Mouse (Mus musculus) brain, embryonic 14.5 days (tissue): ENCODE data around the gene Flt3. TPM values are rescaled to one million over a fixed set of nuclear protein-coding genes. Genes with fewer than 3 reads are reported as not detected.

Source experiments
- DNase-seq: peaks from one replicate; pipeline ENCODE4 v3.0.0-alpha.2; 2011; ENCODE audit warnings: low read depth
- CTCF ChIP-seq: fragments of 200-500 bp; IDR thresholded peaks from 2 replicates; pipeline ENCODE4 v1.5.1; 2012; ENCODE audit warnings: inconsistent platforms, mild to moderate bottlenecking, moderate library complexity, borderline replicate concordance; ENCODE audit not compliant: insufficient read depth, insufficient read length; ENCODE audit errors: extremely low read depth
- POLR2A ChIP-seq: fragments of 200-500 bp; IDR thresholded peaks from 2 replicates; pipeline ENCODE4 v1.6.1; 2012; ENCODE audit warnings: mild to moderate bottlenecking, inconsistent platforms, borderline replicate concordance; ENCODE audit not compliant: poor library complexity, insufficient read depth, insufficient read length, severe bottlenecking; ENCODE audit errors: extremely low read depth
- polyA plus RNA-seq: library from polyadenylated mRNA; depleted of rRNA; stranded (reverse); fragments of >200 nt; gene quantifications from 2 replicates; pipeline ENCODE4 v1.2.3, GENCODE M21; 2012

Gene Flt3
- polyA plus RNA-seq, 1 experiment = 0.56 TPM

DNA sequence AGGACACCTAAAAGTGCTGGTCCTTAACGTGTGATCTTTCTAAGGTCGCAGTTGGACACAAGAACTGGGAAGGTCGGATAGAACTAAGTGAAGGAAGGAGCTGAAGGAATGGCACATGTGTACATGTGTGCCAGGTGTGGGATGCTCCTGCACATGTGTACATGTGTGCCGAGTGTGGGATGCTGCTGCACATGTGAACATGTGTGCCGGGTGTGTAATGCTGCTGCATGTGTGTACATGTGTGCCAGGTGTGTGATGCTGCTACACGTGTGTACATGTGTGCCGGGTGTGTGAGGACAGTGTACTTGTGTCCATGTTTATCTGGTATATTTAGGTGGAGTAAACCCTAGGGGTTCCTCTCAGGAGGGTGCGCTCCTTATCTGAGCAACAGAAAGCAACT, 32.6 kb upstream of the Flt3 start:
- no peak for TF ChIP-seq POLR2A
- no peak for TF ChIP-seq CTCF
- no peak for DNase-seq

DNA sequence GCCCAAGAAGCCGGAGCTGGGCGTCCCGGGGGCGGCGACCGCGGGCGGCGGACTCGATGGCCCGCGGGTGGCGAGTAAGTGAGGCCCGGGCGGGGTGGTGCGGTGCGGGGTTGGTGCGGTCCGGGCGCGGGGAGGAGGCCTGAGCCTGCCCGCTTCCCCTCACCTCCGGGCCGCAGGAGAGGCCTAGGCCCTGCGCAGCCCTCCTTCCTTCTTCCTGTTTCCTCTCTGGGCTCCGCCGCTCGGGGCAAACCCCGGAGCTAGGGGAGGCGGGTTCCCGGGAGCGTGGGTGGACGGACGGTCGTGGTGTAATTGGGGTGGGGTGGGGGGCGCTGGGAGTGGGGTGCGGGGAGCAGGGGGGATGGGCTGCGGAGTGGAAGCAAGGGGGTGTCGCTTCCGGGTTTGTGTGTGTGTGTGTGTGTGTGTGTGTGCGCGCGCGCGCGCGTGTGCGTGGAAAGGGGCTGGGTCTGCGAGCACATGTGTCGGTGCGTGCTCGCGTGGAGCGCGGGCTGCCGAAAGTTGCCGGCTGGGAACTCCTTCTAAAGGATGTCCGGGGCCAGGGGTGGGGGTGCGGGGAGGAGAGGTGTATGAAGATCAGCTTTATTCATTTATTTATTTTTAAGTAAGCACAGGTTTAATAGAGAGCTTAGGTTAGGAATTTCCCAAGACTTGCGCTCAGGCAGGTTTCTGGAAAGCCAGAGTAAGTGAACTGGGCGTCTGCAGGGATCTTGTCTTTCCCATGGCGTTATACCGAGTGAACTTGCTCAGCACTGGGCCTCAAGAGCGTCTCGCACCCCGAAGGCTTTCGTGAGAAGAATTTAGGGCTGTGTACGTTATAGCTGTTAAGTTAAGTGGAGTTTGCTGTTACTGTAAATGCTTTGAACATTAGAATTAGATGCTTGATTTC, 30.9 kb upstream of the Flt3 start:
- TF ChIP-seq CTCF (no peak), POLR2A (peak; percentile 8; the same call in 1 of the 2 replicates)

DNA sequence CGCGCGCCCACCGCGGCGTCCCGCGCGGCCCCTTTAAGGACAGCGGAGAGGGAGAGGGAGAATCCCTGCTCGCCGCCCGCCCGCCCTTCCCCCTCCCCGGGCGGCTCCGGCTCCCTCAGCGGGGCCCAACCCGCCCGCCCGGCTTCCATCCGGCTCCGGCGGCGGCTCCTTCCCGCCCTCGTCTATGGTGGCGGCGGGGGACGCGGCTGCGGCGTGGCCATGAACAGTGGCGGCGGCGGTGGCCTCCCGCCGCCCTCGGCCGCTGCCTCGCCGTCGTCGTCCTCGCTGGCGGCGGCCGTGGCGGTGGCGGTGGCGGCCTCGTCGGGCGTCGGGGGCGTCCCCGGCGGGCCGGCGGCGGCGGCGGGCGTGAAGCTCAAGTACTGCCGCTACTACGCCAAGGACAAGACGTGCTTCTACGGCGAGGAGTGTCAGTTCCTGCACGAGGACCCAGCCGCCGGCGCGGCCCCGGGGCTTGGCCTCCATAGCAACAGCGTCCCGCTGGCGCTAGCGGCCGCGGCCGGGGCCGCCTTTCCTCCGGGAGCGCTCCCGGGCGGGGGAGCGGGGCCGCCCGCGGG, 30.2 kb upstream of the Flt3 start:
- peak; percentile 59 for DNase-seq
- no peak for TF ChIP-seq POLR2A
- no peak for TF ChIP-seq CTCF

More for the DNA sequence above, 30.9 kb upstream of the Flt3 start:
- DNase-seq = peak; percentile 78

DNA sequence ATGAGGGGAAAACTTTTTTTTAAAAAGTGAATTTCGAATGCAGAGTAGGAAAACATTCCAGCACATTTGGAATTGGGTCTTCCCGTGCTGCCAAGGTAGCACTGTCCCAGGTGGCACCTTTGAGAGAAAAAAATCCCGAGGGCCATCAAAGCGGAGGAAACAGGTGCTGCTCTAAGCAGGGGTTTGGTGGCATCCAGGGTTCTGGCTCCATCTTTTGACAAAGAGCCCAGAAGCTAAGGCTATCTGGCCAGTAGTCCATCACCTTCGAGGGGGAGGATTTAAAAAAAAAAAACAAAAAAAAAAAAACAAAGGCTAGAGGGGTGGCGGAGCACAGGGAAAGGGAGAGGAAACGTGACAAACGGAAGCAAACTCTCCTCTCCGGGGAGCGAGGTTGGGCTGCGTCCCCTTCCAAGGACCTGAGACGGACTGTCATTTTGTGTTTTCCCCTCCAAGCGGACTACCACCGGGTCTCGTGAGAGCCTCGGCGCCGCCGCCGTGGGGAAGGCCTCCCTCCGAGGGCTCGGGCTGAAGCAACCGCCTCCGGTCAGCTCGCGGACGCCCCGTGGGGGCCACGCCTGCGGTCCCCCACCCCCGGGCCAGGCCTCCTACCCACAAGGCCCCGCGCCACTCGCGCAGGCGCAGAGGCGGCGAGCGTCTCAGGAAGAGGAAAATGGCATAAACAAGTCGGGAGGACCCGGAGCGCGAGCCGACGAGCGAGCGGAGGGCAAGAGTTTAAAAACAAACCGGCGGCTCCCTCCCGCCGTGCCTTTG, 29.4 kb upstream of the Flt3 start, which contains the start of gene Pan3:
Gene Pan3 (plus strand): TSS at position 627 of the 771 bp plus-strand sequence.
- TF ChIP-seq POLR2A (peak; percentile 89), CTCF (no peak)
- DNase-seq = peak; percentile 97

DNA sequence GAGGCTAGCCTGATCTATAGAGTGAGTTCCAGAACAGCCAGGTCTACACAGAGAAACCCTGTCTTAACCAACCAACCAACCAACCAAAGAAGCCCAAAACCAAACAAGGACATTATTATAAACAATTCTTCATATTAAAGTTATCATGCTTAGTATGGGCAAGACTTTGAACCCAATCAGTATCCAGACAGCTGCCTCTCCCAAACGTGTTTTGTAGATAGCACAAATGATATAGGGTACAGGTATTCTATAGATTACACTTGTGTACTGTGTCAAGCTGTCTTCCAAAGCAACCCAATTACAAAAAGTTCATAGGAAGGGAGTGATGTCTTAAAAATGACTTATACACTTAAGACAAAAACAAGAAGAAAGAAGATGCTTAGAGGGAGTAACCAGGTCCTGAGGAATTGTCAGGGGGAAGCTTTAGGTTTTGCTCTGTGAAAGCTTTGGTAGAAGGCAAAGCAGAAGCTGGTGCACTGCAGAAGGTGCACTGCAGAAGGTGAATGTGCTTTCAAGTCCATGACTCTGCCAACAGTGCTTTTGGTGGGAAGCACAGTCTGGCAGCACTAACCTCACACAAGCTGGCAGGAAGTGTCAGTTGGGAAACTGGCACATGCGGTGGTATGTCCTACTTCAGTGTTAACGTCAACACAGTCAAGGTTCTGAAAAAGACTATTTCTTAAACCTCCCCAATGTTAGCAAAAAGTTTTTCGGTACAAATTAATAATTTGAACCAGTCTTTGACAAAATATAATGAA, 25.9 kb upstream of the Flt3 start:
- DNase-seq = no peak
- no peak for TF ChIP-seq CTCF
- no peak for TF ChIP-seq POLR2A

DNA sequence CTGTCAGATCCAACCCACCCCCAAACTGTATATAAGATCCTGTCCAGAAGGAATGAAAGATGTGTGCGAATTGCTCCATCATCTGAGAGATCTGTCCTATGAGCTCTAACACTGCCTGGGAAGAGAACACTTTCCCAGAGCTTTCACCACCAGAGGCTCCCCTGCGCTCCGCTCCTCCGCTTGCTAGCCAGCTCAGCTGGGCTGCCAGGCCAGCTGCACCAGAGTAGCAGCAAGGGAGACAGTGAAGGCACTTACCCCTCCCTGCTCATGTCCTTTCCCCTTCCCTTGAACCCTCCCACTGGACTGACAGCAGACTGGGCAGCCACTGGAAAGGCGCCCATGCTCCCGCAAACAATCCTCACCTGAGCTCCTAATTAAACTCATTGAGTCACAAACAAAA, 23.3 kb upstream of the Flt3 start:
- TF ChIP-seq CTCF (peak; percentile 17; the same call in 1 of the 2 replicates), POLR2A (no peak)
- no peak for DNase-seq

DNA sequence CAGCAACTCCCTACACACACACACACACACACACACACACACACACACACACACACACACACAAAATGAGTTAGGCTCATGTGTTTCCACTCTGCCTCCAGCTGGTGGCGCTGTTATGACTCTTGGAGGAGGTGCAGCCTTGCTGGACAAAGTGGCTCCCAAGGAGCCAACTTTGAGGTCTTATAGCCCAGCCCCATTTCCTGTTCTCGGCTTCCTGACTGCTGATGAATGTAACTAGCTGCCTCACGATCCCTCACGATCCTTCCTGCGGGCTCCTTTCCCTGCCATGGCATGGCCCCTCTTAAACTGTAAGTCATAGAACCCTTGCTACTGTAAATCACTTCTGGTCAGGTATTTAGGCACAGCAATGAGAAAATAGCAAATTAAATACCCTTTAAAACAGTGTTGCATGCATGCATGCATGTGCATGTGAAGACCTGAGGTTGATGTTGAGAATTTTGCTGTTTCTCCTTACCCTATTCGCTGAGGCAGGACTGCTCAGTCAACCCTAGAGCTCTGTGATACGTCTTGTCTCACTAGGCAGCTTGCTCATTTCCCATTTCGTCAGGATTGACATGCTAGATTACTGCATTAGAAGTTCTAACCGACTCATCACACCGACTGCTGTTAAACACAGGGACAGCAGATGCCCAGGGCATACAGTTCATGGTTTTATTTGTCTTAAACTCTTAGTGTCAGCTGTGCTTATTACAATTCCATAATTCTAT, 18.3 kb upstream of the Flt3 start:
- TF ChIP-seq POLR2A (no peak), CTCF (peak; percentile 35; the same call in 1 of the 2 replicates)
- DNase-seq = no peak

DNA sequence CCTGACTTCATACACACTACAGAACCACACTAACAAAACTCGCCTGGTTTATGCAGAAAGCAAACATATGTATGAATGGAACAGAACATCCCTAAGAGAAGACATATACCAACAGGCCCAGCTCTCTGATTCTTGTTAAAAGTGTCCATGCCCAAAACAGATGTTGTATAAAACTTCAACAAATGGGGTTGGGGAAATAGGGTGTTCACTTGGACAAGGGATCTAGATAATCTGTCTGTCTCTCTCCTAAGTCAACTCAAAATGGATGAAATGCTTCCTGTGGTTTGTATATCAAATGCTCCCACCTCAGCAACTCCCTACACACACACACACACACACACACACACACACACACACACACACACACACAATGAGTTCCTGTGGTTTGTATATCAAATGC, 17.7 kb upstream of the Flt3 start:
- TF ChIP-seq CTCF (no peak), POLR2A (no peak)
- no peak for DNase-seq

DNA sequence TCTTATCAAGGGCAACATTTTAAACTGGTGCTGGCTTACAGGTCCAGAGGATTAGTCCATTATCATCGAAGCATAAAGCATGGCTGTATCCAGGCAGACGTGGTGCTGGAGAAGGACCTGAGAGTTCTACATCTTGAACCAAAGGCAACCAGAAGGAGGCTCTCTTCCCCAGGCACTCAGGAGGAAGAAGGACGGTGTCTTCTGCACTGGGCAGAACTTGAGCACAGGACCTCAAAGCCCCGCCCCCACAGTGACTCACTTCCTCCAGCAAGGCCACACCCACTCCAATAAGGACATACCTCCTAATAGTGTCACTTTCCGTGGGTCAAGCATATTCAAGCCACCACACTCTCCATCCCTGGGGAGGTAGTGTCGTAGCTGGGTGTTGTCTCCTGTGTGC, 10.3 kb upstream of the Flt3 start:
- no peak for DNase-seq

DNA sequence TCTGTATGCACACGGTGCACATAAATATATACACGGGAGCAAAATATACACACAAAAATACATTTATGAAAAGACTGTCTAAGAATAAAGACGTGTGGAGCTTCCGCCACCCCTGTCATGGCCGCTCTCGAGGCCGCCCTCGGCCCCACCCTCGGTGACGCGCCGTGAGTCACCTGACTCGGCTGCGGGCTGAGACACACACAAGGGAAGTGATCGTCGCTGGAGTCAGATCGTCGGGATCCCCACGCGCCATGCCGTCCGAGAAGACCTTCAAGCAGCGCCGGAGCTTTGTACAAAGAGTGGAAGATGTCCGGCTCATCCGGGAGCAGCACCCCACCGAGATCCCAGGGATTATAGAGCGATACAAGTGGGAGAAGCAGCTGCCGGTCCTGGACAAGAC, 8.4 kb upstream of the Flt3 start:
- DNase-seq = no peak
- TF ChIP-seq CTCF = no peak
- TF ChIP-seq POLR2A = no peak

More for the DNA sequence above, 10.3 kb upstream of the Flt3 start:
- TF ChIP-seq POLR2A (no peak), CTCF (no peak)
